Mouse (Mus musculus) liver, embryonic 11.5 days (tissue): ENCODE measurements around the gene Mc3r. TPM values are rescaled to one million over a fixed set of nuclear protein-coding genes. Genes with fewer than 3 reads are reported as not detected.

Experiments used
- ATAC-seq: fragments of 200-750 bp; cut with Nextera tagmentation; replicated peaks from 2 replicates; pipeline ENCODE4 v1.8.0; 2017; ENCODE audit warnings: moderate number of reproducible peaks, mild to moderate bottlenecking, moderate TSS enrichment, moderate library complexity; ENCODE audit not compliant: low FRiP score
- DNase-seq: peaks from one replicate; pipeline ENCODE4 v3.0.0-alpha.2; 2017; ENCODE audit warnings: low spot score
- H3K27ac ChIP-seq: fragments of 300-500 bp; sonication (generic); 2 replicates; pipeline ENCODE4 v1.5.1; 2014; ENCODE audit warnings: mild to moderate bottlenecking, low read depth, low read length, control low read depth
- H3K27me3 ChIP-seq: fragments of 300-500 bp; sonication (generic); replicated peaks from 2 replicates; pipeline ENCODE4 v1.6.1; 2014; ENCODE audit warnings: low read length, mixed read lengths; ENCODE audit not compliant: control insufficient read depth, insufficient read depth
- H3K36me3 ChIP-seq: fragments of 300-500 bp; sonication (generic); 2 replicates; pipeline ENCODE4 v1.6.1; 2014; ENCODE audit warnings: mild to moderate bottlenecking, low read length, moderate library complexity, mixed read lengths; ENCODE audit not compliant: control insufficient read depth, insufficient read depth
- H3K4me1 ChIP-seq: fragments of 300-500 bp; sonication (generic); replicated peaks from 2 replicates; pipeline ENCODE4 v1.6.1; 2014; ENCODE audit warnings: low read length, mixed read lengths; ENCODE audit not compliant: control insufficient read depth, insufficient read depth
- H3K4me2 ChIP-seq: fragments of 300-500 bp; sonication (generic); 2 replicates; pipeline ENCODE4 v1.6.1; 2014; ENCODE audit warnings: mild to moderate bottlenecking, control low read depth, moderate library complexity
- H3K4me3 ChIP-seq: fragments of 300-500 bp; sonication (generic); 2 replicates; pipeline ENCODE4 v1.5.1; 2014; ENCODE audit warnings: low read depth, low read length, control low read depth
- H3K9ac ChIP-seq: fragments of 300-500 bp; sonication (generic); 2 replicates; pipeline ENCODE4 v1.6.1; 2014; ENCODE audit warnings: low read depth, low read length, control low read depth
- H3K9me3 ChIP-seq: fragments of 300-500 bp; sonication (generic); 2 replicates; pipeline ENCODE4 v1.6.1; 2016; ENCODE audit warnings: low read length, inconsistent platforms, mixed read lengths; ENCODE audit not compliant: control insufficient read depth
- WGBS: fragments of 180-500 bp; shearing (Covaris S2); extraction: QIAGEN DNeasy Blood & Tissue Kit; methylation state at CpG from one replicate; pipeline ENCODE4 v1.1.7; 2014; 5-methylcytosine and 5-hydroxymethylcytosine counted together
- polyA plus RNA-seq: library from polyadenylated mRNA; unstranded; fragments of >200 nt; fragmentation: Nextera tagmentation; extraction: Ambion mirVana; gene quantifications from 2 replicates; pipeline ENCODE4 v1.2.1, GENCODE M21; 2014

Mc3r gene
- polyA plus RNA-seq = 0.06 and 0.08 TPM in 2 replicates

- WGBS = 12% methylated on average over 22 of the region's 22 CpGs
- Histone ChIP-seq H3K4me3 (no peak within 1 kb of the TSS), H3K9me3 (no peaks in the 10 kb centered on the region), H3K27me3 (peaks cover 21% of the 10 kb centered on the region), H3K9ac (no peak within 1 kb of the TSS), H3K4me2 (no peak within 1 kb of the TSS), H3K36me3 (no peaks in the 10 kb centered on the region), H3K27ac (no peak within 1 kb of the TSS), H3K4me1 (no peaks in the 10 kb centered on the region)
- ATAC-seq = peak; percentile 81
- DNase-seq = peak; percentile 66
Measured at GRCm38 (mm10) chr2:172248106-172248764, at the start of gene Mc3r. TSS of gene Mc3r (plus strand) at chr2:172248492.

GRCm38 (mm10) chr2:172201998-172202780, 46.1 kb upstream of the Mc3r start:
- Histone ChIP-seq H3K36me3 (no peaks in the 10 kb centered on the region), H3K9me3 (no peaks in the 10 kb centered on the region), H3K27me3 (no peaks in the 10 kb centered on the region), H3K4me1 (no peaks in the 10 kb centered on the region), H3K4me2 (no peak overlapping the region), H3K9ac (no peak overlapping the region), H3K27ac (no peak overlapping the region), H3K4me3 (no peak overlapping the region)
- 86% methylated on average over 13 of the region's 13 CpGs for WGBS
- ATAC-seq = no peak
- peak; percentile 23 for DNase-seq

- Histone ChIP-seq H3K9me3 (no peaks in the 10 kb centered on the region), H3K4me3 (no peak overlapping the region), H3K36me3 (no peaks in the 10 kb centered on the region), H3K27ac (no peak overlapping the region), H3K4me2 (no peak overlapping the region), H3K27me3 (no peaks in the 10 kb centered on the region), H3K4me1 (no peaks in the 10 kb centered on the region), H3K9ac (no peak overlapping the region)
- 17% methylated on average over 11 of the region's 11 CpGs for WGBS
- DNase-seq (peak; percentile 68), ATAC-seq (no peak)
Measured at GRCm38 (mm10) chr2:172207003-172207402, 41.3 kb upstream of the Mc3r start.

GRCm38 (mm10) chr2:172213480-172213879, 34.8 kb upstream of the Mc3r start:
- DNase-seq (peak; percentile 29), ATAC-seq (no peak)
- no peaks in the 10 kb centered on the region for H3K36me3 ChIP-seq
- H3K27ac ChIP-seq = no peak overlapping the region
- no peaks in the 10 kb centered on the region for H3K9me3 ChIP-seq
- WGBS = 72% methylated on average over 8 of the region's 8 CpGs
- H3K9ac ChIP-seq = no peak overlapping the region
- no peak overlapping the region for H3K4me3 ChIP-seq
- no peaks in the 10 kb centered on the region for H3K4me1 ChIP-seq
- no peak overlapping the region for H3K4me2 ChIP-seq
- H3K27me3 ChIP-seq = no peaks in the 10 kb centered on the region

- H3K4me2 ChIP-seq = no peak overlapping the region
- H3K4me1 ChIP-seq = no peaks in the 10 kb centered on the region
- no peak overlapping the region for H3K4me3 ChIP-seq
- DNase-seq (no peak), ATAC-seq (no peak)
- H3K27ac ChIP-seq = no peak overlapping the region
- 85% methylated on average over 5 of the region's 5 CpGs for WGBS
- no peaks in the 10 kb centered on the region for H3K36me3 ChIP-seq
- no peak overlapping the region for H3K9ac ChIP-seq
- no peaks in the 10 kb centered on the region for H3K9me3 ChIP-seq
- H3K27me3 ChIP-seq = no peaks in the 10 kb centered on the region
Measured at GRCm38 (mm10) chr2:172214336-172214735, 34.0 kb upstream of the Mc3r start.

- Histone ChIP-seq H3K4me1 (no peaks in the 10 kb centered on the region), H3K9ac (no peak overlapping the region), H3K36me3 (no peaks in the 10 kb centered on the region), H3K9me3 (no peaks in the 10 kb centered on the region), H3K27ac (no peak overlapping the region), H3K27me3 (no peaks in the 10 kb centered on the region), H3K4me3 (no peak overlapping the region), H3K4me2 (no peak overlapping the region)
- no peak for ATAC-seq
- no peak for DNase-seq
- 43% methylated on average over 11 of the region's 11 CpGs for WGBS
Measured at GRCm38 (mm10) chr2:172215508-172216162, 32.7 kb upstream of the Mc3r start.

- no peak overlapping the region for H3K4me2 ChIP-seq
- no peaks in the 10 kb centered on the region for H3K9me3 ChIP-seq
- H3K27ac ChIP-seq = no peak overlapping the region
- no peak overlapping the region for H3K9ac ChIP-seq
- no peaks in the 10 kb centered on the region for H3K36me3 ChIP-seq
- ATAC-seq = 0 out of 2 replicates have a peak, but pooled peaks have one; percentile 18
- no peaks in the 10 kb centered on the region for H3K27me3 ChIP-seq
- H3K4me3 ChIP-seq = no peak overlapping the region
- WGBS = 50% methylated on average over 17 of the region's 17 CpGs
- no peak for DNase-seq
- H3K4me1 ChIP-seq = no peaks in the 10 kb centered on the region
Measured at GRCm38 (mm10) chr2:172216163-172216915, 32.0 kb upstream of the Mc3r start.

- Histone ChIP-seq H3K36me3 (no peaks in the 10 kb centered on the region), H3K4me1 (no peaks in the 10 kb centered on the region), H3K9me3 (no peaks in the 10 kb centered on the region), H3K4me3 (no peak overlapping the region), H3K9ac (no peak overlapping the region), H3K27me3 (no peaks in the 10 kb centered on the region), H3K4me2 (no peak overlapping the region), H3K27ac (no peak overlapping the region)
- WGBS = 53% methylated on average over 7 of the region's 8 CpGs
- DNase-seq = no peak
- ATAC-seq = no peak
Measured at GRCm38 (mm10) chr2:172217886-172218285, 30.4 kb upstream of the Mc3r start.
